Mouse (Mus musculus) gastrocnemius, adult 8-10 months (tissue): ENCODE results near the gene Ccdc89. TPM values are rescaled to one million over a fixed set of nuclear protein-coding genes. Genes with fewer than 3 reads are reported as not detected.

ENCODE experiments used
- DNase-seq, 2 experiments: peaks; one replicate each; pipeline ENCODE4 v3.0.0; 2022; ENCODE audit warnings: low spot score in 2 of 2
- total RNA-seq, 4 experiments: library from RNA; stranded (reverse); gene quantifications; 2 replicates each; pipeline ENCODE4 v1.2.4; 2022

Ccdc89 gene
- total RNA-seq, 4 experiments from 2014 or later, result not detected

GRCm38 (mm10) chr7:90473511-90473910 is 47.1 kb downstream of the Ccdc89 start:
- DNase-seq, result no peak

GRCm38 (mm10) chr7:90475793-90476312 is 49.5 kb downstream of the Ccdc89 start, which contains the start of gene Tmem126b:
Gene Tmem126b, minus strand, starts transcription at chr7:90476001.
- DNase-seq, result peak; percentile 99

GRCm38 (mm10) chr7:90476313-90477245 is 50.2 kb downstream of the Ccdc89 start, which contains the start of gene Dlg2:
Gene Dlg2, plus strand, starts transcription at chr7:90476672.
- peak in 1 of 2 experiments; percentile 5 for DNase-seq

Other genes with a start within 250 kb of the Ccdc89 start
- not detected for gene Ccdc83, start 160.8 kb upstream of the Ccdc89 start, total RNA-seq
- gene Sytl2, start 124.3 kb upstream of the Ccdc89 start, total RNA-seq, result 1 to 10 TPM; 2.1 to 3.8 (median 3.1) TPM
- 10 to 100 TPM; 15.3 to 17.7 (median 15.8) TPM for gene Crebzf, start 16.2 kb downstream of the Ccdc89 start, total RNA-seq
- 100 to 1,000 TPM in 3 of 4 experiments, 10 to 100 TPM in 1; 98.1 to 124 (median 119) TPM for gene Tmem126a, start 30.7 kb downstream of the Ccdc89 start, total RNA-seq
- gene Tmem126b, start 49.4 kb downstream of the Ccdc89 start, total RNA-seq, result 10 to 100 TPM; 18.6 to 23.7 (median 20.9) TPM
- under 1 TPM; 0.21 to 0.94 (median 0.48) TPM for gene Dlg2, start 50.1 kb downstream of the Ccdc89 start, total RNA-seq